In the genomic region with DNA sequence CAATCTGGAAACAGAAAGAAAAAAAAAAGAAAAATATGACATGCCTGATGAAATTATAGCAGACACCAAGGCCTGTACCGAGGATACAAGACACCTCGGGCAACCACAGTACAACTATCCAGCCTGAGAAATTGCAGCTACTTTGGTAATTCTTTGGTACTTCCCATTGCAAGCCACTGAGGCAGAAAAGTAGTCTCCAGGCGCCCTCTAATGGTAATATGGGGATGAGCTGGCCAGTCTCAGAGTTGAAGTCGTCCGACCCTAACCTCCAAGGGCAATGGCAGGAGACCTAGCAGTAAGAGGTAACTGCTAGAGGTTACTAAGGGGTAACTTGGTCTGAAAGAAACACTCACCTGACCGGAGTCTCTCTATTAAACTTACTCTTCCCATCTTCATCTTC, we compare ENCODE assay signal across 1 mouse cellular context.
TF ChIP-seq lines count a peak whose summit lies in the region.

No protein-coding gene starts in this region.

TF ChIP-seq in MEL, 35 proteins besides CTCF, POLR2A, EP300 and RAD21 (continued from another document):
- TF ChIP-seq POLR2AphosphoS5 (IDR thresholded peaks at IDR 0.05; ENCODE audit: borderline replicate concordance, low read depth, low read length) (no peak), MXI1 (IDR thresholded peaks at IDR 0.05; ENCODE audit: low read depth, low read length) (0 out of 2 replicates have a peak, but pooled peaks have one; percentile 48), ZNF384 (IDR thresholded peaks at IDR 0.05; ENCODE audit: low read depth, low read length) (no peak), MAX (IDR thresholded peaks at IDR 0.05; ENCODE audit: low read length) (no peak), TCF12 (IDR thresholded peaks at IDR 0.05; ENCODE audit: low read depth, low read length) (no peak), BHLHE40 (IDR thresholded peaks at IDR 0.05; ENCODE audit: borderline replicate concordance, low read depth, low read length) (peak; percentile 42; the same call in 1 of the 2 replicates), USF1 (IDR thresholded peaks at IDR 0.05; ENCODE audit: low read depth, low read length) (no peak), NELFE (IDR thresholded peaks at IDR 0.05; ENCODE audit: low read depth, low read length) (no peak), SMC3 (IDR thresholded peaks at IDR 0.05; ENCODE audit: low read depth, low read length) (peak; percentile 92), JUND (IDR thresholded peaks at IDR 0.05; ENCODE audit: low read depth, low read length) (no peak), ETS1 (IDR thresholded peaks at IDR 0.05; ENCODE audit: low read depth, low read length) (no peak), ZC3H11A (IDR thresholded peaks at IDR 0.05; ENCODE audit: low read depth, low read length) (peak; percentile 95), TBP (IDR thresholded peaks at IDR 0.05; ENCODE audit: low read depth, low read length) (no peak), POLR2AphosphoS2 (IDR thresholded peaks at IDR 0.05; ENCODE audit: low read length) (no peak), CHD1 (IDR thresholded peaks at IDR 0.05; ENCODE audit: low read depth, low read length) (no peak)
